Mouse (Mus musculus) lung, postnatal 10 days (tissue): ENCODE measurements around the gene B4galt5.
"Not testable (repeated sequence)": the region's sequence is repeated elsewhere in the genome, so short reads cannot be mapped to it uniquely, and the experiment has no call there.

Source experiments
- DNase-seq: peaks from one replicate; pipeline ENCODE4 v3.0.0; 2021

B4galt5 gene

DNA sequence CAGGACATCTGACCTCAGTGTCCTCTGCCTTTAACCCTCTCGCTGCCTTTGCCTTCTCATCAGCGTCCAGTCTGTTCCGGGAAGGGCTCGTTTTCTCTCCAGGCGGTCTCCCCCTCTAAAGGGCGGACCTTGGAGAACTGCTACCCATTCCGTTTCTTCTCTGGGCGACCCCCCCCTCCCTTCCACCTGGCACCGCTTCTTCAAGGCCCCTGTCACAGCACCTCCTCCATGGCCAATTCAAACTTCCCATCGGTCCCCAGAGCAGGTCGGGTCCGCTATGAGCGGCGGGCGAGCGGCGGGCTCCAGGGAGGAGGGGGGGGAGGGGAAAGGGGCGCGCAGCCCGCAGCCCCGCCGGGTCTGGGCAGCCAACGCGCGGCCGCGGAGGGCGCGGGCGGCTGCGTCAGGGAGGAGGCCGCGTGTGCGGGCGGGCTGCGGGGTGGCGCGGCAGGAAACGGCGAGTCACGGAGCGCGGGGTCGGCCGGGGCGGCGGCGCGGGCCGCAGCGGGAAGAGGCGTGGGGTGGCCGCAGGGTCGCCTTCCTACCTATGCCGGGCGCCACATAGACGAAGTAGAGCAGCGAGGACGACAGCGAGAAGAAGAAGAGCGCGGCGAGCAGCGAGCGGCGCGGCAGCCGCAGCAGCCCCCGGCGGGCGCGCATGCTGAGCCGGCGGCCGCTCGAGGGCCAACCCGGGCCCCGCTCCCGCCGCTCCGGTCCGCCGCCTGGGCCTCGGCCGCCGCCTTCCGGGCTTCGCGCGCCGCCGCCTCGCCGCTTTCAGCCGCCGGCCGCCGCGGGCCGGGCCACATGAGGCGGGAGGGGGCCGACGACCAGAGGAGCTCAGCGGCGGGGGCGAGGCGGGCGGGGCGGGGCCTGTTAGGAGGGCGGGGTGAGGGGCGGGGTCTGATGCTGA, at the start of gene B4galt5:
Gene B4galt5, minus strand, starts transcription at position 808 of the 907 bp plus-strand sequence.
- DNase-seq = peak; percentile 45

DNA sequence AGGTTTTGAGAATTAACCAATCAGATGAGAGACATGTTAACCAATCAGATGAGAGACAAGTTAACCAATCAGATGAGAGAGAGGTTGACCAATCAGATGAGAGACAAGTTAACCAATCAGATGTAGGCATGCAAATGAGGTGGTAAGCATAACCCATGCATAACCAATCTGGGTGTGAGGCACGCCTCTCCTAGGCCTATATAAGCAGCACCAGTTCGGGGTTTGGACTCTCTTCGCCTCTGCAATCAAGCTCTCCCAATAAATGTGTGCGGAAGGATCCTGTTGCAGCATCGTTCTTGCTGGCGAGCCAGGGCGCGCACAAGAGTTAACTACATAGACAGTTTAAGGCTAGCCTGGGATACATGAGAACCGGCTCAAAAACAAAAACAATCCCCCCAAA, 47.4 kb upstream of the B4galt5 start:
- not testable (repeated sequence) for DNase-seq

DNA sequence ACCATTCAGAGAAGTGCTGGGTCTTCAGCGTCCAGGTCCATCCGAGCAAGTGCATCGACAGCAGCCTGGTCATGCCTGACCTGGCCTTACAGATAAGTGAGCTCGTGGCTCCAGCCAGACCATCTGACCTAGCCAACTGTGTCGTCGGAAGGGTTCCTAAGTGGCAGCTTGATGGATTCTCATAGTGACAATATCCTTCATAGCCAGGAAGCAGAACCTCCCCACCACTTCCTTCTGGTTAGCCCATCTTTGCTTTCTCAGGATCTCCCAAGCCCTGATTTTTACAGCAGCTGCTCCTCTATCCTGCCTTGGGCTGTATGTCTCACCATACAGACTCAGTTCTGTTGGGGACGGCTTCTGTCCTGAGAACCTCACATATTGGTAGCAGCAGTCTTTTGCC, 45.4 kb upstream of the B4galt5 start:
- DNase-seq = no peak

DNA sequence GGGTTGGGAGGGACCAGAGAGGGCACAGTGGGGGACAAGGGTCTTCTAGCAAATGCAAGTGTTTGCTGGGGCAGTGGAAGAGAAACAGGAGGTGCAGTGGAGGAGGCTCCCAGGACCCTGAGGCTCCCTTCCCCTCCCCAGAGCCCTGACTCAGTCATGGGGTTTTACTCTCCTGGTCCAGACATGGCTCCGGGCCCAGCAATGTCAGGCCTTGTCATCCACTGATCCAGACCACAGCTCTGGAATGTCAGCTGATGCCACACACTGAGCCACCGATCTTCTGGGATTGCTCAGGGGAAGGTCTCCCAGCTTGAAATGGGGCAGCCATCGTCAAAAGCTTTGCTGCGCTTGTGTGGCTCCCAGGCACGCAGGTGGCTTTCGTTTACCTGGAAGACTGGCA, 38.0 kb upstream of the B4galt5 start:
- no peak for DNase-seq

DNA sequence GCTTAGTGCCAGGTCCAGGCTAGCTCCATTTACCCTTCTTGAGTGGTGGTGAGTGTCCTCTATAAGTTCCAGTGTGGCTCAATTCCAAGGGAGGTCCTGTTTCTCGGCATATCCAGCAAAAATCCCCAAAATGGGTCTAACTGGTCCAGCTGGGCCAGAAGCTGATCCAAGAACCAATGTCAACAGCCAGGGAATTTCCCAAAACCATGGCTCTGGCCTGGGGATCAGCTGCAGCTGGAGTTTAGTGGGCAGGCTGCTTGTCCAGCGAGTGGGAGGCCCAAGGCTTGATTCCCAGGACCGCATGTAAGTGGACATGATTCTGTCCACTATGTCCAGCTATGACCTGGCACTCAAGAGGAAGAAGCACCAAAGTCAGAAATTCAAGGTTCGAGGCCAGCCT, 37.5 kb upstream of the B4galt5 start:
- no peak for DNase-seq

DNA sequence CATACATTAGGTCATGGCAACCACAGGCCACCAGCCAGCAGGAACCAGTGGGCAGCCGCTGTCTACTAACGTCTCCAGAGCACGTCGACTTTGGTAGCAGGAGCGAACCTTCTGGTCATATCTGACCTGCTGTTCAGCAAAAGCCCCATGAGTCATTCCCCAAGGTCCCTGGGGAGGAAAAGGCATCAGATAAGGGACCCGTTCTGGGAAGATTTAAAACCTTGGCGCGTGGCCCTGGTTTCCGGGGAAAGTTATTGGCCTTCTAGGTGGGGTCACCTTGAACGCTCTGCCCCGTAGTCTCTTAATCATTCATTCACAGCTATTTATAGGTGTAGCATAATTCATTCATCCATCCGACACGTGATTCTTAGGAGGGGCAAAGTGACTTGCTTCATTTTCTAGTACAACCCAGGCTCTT, 34.7 kb upstream of the B4galt5 start:
- no peak for DNase-seq

DNA sequence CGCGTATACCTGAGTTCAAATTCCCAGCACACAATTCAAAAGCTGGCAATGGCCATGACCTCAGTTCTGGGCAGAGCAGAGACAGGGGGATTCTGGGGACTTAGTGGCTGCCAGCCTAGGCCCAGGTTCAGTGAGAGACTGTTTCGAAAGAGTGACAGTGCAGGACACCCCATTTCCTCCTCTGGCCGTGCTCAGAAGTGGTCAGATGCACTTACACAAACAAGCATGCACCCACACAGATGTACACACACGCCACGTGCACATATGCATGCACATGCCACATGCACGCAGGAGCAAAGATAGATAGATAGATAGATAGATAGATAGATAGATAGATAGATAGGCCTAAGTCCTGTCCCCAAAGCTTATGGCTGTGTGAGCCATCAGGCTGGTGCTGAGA, 33.4 kb upstream of the B4galt5 start:
- no peak for DNase-seq

DNA sequence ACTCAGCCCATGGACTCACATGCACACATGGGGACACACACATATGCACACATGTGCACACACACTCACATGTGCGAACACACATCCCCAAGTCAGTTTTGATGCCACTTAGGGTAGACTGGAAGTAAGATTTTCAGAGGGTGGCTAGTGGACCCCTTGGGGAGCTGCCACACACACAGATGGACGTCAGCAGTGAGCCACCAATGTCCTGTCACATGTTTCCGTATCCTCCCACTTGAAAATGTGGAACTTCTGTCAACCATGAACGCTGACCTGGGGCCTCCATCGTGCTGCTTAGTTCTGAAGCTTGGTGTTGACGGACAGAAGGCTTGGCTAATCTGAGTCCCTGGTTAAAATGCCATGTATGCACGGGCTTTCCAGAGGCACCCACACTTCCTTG, 32.6 kb upstream of the B4galt5 start:
- DNase-seq = no peak

DNA sequence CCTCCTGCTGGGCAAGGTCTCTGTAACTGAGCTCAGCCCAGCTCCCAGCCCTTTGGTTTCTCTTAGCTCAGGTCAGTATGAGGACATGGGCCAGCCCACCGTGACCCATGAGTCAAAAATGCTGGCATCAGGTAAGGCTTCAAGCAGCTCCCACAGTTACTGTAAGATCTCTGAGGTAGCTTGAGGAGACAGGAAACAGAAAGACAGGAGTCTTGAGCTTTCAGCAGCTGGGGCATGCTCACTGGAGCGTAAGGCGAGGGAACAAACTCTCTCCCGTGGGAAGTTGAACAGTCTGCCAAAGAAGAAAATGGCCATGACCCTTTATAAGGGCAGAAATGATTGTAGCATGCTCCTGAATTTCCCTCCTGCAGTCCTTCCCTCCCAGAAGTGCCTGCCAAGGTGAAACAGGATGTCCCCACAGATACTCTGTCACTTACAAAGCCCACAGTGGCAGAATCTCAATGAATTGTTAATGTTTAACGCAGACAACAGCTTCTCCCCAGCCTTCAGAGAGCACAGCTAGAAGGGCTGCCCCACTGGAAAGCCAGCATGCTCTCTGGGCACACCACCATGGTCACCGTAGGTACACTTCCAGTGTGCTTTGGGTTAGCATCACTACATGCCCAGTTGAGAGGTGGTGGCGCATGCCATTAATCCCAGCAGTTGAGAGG, 31.8 kb upstream of the B4galt5 start:
- DNase-seq = no peak

DNA sequence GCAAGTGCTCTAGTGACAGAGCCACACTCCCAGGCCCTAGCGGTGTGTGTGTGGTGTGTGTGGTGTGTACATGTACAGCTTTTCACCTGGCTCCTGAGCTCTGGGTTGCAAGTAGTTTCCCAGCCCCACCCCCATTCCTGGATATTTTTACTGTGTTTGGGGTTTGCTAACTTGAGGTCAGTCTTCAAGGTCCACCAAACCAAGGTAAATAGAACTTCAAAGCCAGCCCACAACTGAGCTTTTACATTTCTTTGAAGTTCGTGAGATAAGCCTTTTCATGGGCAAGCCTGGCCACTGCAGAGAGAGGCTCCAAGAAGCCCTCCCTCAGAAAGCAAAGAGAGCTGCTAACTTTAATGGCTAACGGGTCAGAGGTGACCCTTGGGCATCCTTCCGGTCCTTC, 30.0 kb upstream of the B4galt5 start:
- DNase-seq = no peak

DNA sequence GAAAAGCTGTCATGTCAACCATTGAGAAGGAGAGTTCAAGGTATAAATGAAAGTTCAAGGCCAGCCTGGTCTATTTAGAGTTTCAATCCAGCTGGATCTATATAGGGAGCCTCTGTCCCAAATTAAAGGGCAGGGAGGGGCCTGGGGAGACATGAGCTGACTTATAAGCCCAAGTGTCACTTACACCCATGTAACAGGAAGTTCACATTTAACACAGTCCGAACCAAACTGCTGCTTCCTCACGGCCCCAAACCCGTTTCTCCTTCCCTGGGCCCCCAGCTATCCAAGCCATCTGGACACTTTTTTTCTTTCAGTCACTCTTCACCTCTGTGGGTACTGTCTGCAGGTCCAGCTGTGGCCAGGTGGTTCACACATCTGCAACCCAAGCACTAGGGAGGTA, 28.7 kb upstream of the B4galt5 start:
- no peak for DNase-seq

DNA sequence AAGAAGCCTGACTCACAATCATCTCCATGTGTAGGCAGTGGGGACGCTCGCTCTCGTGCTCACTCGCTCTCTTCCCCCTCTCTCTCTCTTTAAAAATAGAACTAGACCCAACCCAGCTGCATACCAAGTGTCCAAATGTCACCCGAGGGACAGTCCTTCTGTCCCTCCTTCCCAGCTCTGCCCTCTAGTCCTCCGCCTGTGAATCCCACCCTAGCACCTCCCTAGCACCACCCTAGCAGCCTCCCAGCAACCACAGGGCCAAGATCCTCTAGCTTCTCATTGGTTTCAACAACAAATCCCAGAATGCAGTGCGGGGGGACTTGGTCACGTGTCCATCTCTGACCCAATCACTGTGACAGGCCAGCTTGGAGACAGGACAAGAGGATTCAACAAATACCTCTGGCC, 27.2 kb upstream of the B4galt5 start:
- DNase-seq = peak; percentile 64

DNA sequence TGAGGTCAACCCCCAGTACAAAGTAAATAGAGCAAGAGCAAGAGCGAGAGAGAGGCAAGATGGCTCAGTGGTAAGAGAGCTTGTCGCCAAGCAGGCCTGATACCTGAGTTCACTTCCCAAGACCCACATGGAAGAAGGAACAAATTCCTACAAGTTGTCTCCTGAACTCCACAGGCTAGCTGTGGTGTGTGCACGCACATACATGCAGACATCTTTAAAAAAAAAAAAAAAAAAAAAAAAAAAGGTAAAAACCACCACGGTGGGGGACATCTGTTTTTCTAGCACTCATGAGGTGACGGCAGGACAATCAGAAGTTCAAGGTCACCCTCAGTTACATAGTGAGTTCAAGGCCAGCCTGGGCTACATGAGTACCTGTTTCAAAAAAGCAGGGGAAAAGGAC, 26.7 kb upstream of the B4galt5 start:
- DNase-seq = no peak

DNA sequence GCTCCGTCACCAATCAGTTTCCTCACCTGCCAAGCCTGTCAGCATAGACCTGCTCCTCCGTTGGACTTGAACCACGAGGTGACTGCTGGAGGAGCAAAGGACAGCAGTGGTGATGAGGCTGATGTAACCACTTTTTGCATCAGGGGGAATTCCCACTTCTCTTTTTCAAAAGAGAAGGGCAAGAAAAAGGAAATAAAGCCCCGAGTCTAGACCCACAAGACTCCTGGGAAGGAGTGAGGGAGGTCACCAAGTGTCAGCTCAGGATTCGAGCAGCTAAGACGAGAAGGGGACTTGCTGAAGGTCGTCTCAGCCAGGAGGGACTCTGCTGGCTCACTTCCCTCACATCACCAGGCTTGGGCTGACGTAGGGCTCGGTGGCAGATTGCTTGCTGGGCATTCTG, 26.2 kb upstream of the B4galt5 start:
- no peak for DNase-seq

DNA sequence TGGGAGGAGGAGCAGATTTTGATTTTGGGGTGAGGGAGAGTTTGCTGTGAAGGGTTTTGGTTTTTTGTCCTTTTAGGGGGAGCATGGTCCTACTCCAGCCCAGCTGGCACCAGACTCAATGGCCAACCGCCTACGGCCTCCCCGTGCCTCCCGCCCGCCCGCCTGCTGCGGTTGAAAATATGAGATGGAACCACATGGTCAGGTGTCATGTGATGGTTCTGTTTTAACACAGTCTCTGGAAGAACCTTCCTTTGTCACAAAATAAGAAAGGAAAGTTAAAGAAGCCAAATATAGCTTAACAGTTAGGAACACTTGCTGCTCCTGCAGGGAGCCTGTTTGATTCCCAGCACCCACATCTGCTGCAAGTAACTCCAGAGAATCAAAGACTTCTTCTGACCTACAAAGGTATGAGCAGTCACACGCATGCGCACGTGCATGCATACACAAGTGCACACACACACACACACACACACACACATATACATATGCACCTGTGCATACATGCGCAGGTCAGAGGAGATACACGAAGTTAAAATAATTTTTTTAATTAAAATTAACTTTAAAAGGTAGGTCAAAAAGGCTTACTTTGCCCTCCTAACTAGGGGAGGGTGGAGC, 25.3 kb upstream of the B4galt5 start:
- no peak for DNase-seq

DNA sequence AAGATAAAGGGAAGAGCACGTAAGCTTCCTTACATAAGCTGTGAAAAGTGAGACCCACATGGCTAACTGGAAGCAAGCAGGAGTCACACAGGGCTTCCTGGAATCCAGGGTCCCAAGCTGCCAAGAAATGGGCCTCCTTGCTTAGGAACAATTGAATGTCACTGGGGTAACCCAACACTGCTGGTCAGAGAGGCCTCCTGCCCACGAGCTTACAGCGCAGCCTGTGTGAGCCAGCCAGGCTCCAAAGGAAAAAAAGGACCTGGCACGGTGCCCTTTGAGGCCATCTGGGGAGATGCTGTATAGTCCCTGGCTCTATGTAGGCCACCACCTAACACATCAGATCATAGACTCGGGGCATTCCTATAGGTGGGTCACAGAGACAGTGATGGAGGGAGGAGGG, 24.3 kb upstream of the B4galt5 start:
- peak; percentile 58 for DNase-seq

DNA sequence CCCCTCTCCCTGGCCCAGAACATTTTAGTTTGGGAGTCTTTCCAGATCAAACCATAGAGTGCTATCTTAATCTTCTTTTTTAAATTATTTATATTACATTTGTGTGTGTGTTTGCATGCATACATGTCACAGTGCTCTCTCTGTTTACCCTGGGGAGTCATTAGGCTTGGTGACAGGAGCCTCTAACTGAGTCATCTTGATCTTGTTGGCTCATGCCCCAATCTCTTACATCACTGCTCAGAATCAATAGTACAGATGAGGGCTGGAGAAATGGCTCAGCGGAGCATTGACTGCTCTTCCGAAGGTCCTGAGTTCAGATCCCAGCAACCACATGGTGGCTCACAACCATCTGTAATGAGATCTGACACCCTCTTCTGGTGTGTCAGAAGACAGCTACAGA, 22.5 kb upstream of the B4galt5 start:
- DNase-seq = no peak

DNA sequence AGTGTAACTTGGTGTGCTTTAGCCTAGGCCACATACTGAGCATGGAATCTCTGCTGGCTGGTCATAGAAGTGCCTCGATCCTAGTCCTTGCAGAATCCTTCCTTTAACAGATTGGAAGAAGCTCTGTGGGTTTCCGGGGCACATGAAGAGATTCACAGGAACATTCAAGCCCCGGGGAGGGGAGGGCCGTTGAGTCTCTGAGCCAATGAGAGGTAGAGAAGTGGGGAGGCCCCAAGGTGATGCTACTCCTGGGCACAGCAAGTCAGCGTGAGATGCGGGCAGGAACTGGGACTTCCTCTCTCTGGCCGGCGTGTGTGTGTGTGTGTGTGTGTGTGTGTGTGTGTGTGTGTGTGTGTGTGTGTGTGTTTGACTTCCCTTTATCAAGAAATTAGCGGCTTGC, 19.3 kb upstream of the B4galt5 start:
- DNase-seq = peak; percentile 61

DNA sequence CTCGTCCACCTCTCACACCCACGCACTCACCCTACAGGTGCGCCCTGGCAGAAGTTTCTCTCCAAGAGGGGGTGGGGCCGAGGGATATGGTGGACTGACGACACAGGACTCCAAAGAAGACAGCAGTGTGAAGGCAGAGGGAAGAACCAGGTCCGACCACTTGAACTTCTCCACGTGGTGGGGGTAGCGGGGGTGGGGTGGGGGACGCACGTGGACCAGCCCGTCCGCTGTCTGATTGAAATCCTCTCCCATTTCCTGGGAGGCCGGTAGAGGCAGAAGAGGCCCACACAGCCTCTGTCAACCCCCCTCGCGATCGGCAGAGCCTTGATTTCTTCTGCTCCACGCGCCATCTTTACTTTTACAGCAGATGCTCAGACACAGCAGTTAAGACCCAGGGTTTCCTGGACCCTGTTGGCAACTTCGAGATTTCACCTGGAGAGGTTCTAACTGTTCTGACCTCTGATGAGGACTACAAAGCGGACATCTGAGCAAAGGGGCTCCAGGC, 18.8 kb upstream of the B4galt5 start:
- DNase-seq = no peak

DNA sequence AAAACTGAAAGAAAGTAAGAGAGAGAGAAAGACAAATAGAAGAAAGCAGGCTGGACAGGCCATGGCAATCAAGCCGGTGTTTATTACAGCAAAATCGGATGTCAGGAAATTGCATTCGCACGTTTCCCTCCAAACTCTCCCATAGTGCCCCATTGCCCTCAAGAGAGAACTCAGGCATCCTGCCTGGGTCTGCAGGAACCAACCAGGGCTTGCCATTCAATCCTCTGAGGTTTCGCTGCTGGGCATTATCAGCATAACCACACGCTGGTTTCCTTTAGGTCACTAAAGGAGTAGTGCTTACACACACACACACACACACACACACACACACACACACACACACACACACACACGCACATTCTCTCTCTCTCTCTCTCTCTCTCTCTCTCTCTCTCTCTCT, 18.3 kb upstream of the B4galt5 start:
- DNase-seq = no peak

DNA sequence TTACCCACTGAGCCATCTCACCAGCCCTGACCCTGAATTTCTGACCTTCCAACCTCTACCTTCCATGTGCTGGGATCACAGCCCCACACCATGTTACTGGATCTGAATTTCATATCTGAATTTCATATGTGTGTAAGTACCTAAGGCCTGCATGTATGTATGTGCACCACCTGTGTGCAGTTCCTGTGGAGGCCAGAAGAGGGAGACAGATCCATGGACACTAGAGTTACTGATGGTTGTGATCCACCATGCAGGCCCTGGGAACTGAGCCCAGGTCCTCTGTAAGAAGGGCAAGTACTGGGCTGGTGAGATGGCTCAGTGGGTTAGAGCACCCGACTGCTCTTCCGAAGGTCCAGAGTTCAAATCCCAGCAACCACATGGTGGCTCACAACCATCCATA, 16.1 kb upstream of the B4galt5 start:
- no peak for DNase-seq

DNA sequence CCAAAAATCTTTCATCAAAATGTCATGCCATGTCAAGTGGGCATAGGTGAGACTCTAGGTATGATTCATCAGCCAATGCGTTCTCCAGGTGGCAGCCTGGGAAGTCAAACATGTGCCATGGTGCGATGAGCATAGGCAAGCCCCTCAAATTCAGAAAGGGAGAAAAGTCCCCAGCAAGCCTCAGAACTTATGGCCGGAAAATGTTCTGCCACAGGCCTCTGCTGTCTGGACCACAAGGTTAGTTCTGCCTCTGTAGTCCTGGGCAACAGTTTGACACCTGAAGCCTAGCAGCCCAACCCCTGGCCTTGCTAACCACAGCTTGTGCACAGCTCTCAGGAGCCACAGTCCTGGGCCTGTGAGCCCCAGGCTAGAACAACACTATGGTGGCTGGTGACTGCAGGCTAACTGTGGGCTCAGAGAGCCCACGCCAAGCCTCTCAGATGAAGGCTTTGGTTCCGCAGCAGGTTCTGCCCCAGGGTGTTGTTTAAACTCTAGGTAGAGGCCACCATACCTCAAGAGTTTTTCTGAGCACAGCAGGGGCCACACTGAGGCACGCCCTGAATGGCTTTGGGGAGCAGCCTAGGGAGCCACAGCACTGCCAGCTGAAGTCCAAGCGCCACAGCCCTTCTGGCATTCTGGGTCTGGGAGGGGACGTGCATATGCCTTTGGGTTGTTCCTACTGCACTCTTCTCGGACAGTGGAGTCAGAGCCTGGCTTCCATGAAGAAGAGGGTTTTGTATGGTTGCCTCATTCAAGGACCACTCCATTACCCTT, 14.5 kb upstream of the B4galt5 start:
- no peak for DNase-seq

DNA sequence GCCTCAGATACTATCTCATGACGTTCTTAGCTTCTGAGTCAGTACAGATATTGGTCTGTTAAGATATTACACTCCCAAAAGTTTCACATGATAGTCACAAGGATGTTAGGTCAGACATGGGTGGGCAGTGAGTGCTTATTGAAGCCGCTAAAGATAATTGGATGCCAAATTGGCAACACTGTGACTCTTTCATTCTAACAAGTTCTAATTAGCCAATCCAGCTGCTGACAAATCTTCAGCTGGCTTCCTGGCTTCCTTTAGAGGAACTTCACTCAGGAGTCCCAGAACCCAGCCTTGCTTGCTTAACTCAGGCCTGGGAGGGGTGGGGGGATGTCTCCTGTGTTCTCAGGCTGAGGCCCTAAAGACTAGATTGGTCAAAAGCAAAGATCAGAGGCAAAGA, 9.5 kb upstream of the B4galt5 start:
- peak; percentile 53 for DNase-seq
